Mouse (Mus musculus) gastrocnemius, postnatal 10 days (tissue): Measurements from ENCODE around the gene Ube2r2. TPM values are rescaled to one million over a fixed set of nuclear protein-coding genes. Genes with fewer than 3 reads are reported as not detected.

ENCODE experiments used
- DNase-seq: peaks from one replicate; pipeline ENCODE4 v3.0.0; 2021; ENCODE audit warnings: mixed read lengths
- total RNA-seq, 2 experiments: library from RNA; stranded (reverse); gene quantifications; 2 replicates each; pipeline ENCODE4 v1.2.3; 2021

The Ube2r2 gene
- total RNA-seq, 2 experiments from 2014 or later, result 85.3 to 85.8 TPM

- peak; percentile 79 for DNase-seq
Measured at GRCm38 (mm10) chr4:41118706-41119292, 16.7 kb upstream of the Ube2r2 start.

- DNase-seq, result peak; percentile 90
Measured at GRCm38 (mm10) chr4:41124180-41124951, 11.2 kb upstream of the Ube2r2 start, which contains the start of gene Nol6. Nol6 (minus strand) TSS chr4:41124455.

GRCm38 (mm10) chr4:41129406-41129805, 6.1 kb upstream of the Ube2r2 start:
- peak; percentile 44 for DNase-seq

DNA sequence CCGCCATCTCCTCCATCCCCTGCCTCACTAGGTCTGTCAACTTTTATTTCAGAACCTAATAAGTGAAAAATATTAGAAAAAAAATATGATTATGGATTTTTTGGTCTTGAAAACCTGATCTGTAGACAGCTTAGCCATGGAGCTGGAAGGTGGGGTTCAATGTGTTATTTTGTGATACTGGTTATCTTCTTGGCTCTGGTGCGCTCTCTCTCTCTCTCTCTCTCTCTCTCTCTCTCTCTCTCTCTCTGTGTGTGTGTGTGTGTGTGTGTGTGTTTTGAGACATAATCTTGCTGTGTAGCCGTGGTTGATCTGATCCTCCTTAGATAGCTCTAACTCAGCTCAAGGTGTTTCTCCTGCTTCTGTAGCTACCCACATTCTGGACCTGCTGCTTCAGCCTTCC, 5.7 kb upstream of the Ube2r2 start:
- DNase-seq, result no peak

GRCm38 (mm10) chr4:41132471-41132870, 3.1 kb upstream of the Ube2r2 start:
- no peak for DNase-seq

GRCm38 (mm10) chr4:41133529-41134291, 1.8 kb upstream of the Ube2r2 start:
- DNase-seq, result no peak

DNA sequence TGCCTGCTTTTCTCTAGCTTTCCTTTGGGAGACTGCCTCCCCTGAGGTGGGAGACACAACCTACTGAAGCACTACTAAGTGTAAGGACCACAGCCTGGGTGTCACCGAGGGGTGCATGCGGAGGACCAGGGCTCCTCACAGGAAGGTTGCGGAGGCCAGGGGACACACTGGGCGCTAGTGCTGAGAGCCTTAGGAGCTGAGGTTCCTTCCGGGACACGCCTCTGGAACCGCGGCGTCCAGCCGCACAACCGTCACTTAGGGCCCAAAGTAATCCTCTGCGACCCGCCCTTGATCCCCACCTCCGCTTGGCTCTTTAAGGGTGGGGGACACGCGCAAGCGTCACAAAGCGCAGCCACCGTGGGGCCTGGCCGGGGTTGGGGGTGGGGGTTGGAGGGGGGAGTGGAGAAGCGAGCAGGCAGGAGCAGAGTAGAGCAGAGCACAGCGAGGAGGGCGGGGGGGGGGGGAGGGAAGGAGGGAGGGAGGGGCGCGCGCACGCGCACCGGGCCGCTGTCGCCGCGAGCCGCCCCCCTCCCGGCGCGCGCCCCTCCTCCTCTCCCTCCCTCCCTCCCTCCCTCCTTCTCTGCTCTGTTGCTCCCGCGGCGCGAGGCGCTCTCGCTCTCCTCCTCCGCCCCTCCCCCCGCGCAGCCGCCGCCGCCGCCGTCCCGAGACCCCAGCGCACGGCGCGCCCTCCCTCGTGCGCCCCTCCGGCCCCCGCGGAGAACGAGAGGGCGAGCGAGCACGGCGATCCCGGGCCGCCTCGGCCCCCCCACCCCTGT, 420 bp upstream of the Ube2r2 start:
- DNase-seq, result peak; percentile 85

DNA sequence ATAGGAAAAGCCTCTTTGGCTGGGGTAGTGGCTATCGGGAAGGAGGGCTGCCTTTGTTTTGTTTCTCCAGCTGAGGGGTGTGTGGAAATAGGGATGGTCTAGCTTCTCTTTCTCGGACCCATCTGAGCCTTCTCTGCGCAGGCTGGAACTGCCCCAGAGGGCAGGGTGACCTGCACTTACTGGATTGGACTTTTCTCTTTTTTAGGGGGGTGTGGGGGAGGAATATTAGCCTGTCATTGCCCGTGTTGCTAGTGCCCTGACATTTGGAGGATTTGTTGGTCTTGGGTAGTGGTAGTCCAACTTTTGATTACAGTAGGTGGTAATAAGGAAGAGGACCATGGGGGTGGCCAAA, 887 bp downstream of the Ube2r2 start:
- DNase-seq, result no peak

DNA sequence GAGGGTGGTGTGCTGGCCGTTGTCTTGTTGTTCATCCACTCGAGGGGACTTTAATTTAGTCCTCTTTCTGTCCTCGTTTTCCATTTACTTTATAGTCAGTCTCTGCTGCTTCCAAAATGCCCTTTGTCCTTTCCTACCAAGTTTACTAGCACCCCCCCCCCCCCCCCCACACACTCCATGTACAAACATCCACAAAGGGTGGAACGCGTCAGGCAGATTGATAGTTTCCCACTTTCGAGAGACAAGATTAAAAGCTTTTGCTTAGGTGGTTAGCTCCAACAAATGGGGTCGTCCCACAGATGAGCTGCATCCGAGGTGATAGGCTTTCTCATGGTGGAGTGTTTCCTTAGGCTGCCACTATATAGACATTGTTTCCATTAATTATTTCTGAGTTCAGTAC, 1.3 kb downstream of the Ube2r2 start:
- DNase-seq, result no peak

DNA sequence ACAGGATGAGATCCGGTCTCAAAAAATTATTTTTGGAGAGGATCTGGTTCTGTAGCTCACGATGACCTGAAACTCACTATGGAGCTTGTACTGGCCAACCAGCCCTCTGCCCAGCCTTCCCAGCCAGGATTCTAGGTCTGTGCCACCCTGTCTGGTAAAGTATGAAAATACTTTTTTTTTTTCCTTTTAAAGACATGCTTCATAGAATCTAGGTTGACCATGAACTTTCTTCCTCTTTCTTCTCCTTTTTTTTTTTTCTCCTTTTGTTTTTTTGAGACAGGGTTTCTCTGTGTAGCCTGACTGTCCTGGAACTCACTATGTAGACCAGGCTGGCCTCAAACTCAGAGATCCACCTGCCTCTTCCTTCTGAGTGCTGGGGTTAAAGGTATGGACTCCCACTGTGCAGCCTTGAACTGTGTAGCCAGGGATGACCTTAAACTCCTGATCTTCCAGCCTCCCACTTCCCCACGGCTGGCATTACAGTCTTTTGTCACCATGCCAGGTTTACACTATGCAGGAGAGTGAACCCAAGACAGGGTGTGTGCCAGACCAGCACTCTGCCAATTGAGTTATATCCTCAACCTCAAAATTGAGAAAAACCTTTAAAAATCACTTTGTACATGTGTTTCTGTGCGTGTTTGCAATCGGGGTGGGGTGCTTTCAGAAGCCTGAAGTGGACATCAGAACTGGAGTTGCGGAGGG, 4.8 kb downstream of the Ube2r2 start:
- no peak for DNase-seq

GRCm38 (mm10) chr4:41142601-41143000, 7.1 kb downstream of the Ube2r2 start:
- DNase-seq, result no peak

GRCm38 (mm10) chr4:41149891-41150290, 14.3 kb downstream of the Ube2r2 start:
- no peak for DNase-seq

DNA sequence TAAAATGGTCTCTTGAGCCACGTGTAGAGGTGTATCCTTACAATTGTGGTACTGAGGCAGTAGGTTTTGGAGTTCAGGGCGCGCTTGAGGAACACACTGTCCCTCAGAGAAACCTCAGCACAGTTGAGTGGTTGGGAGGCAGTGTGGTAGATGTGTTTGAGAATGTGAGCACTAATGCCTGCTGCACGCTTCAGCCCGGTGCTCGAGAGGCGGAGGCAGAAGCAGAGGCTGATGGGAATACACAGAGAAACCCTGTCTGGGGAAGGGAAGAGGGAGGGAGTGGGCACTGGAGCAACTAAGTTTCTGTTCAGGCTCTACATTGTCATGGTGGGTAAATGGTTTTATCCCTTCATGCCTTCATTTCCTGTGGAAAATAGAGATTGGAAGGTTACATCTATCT, 15.6 kb downstream of the Ube2r2 start:
- no peak for DNase-seq

- DNase-seq, result no peak
Measured at GRCm38 (mm10) chr4:41153146-41153545, 17.6 kb downstream of the Ube2r2 start.

- no peak for DNase-seq
Measured at GRCm38 (mm10) chr4:41156961-41157360, 21.4 kb downstream of the Ube2r2 start.

- DNase-seq, result no peak
Measured at GRCm38 (mm10) chr4:41158251-41158650, 22.7 kb downstream of the Ube2r2 start.

- DNase-seq, result no peak
Measured at GRCm38 (mm10) chr4:41161232-41161631, 25.7 kb downstream of the Ube2r2 start.

DNA sequence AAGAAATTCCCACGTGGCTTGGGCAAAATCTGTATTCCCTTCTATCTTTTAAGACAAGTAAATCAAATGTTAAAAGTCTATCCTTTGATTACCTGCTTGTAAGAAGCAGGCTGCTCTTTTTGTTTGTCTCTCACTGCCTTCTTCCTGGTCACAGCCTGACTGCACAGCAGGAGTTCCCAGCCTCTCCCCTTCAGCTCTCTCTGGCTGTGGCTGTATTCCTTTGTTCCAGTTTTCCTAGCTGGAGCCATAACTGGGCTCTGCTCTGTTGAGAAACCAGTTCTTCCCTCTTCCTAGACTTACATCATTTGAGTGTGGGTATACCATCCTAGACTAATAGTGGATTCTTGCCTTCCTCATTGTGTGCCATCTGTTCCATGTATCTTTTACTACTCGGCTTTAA, 29.4 kb downstream of the Ube2r2 start:
- DNase-seq, result no peak

- peak; percentile 87 for DNase-seq
Measured at GRCm38 (mm10) chr4:41165693-41166475, 30.3 kb downstream of the Ube2r2 start.

DNA sequence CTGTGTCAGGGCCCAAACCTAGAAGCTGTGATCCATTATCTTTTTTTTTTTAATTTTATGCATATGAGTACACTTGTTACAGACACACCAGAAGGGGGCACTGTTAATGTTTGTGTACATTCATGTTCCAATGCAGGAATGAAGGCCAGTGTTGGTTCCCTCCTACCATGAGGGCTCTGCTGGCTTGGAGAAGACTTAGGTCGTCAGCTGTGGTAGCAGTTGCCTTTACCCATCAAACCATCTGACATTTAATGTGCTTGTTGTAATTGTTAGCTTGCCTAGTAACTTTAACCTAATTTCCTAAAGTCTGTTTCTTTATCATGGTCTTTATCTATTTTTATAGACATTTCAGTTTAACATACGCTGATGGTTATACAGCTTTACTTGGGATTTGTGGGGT, 35.4 kb downstream of the Ube2r2 start:
- no peak for DNase-seq

GRCm38 (mm10) chr4:41174631-41175030, 39.1 kb downstream of the Ube2r2 start:
- DNase-seq, result no peak
